Mouse (Mus musculus) spleen, adult 10 weeks (tissue): ENCODE data around the gene Scfd2. TPM values are rescaled to one million over a fixed set of nuclear protein-coding genes. Genes with fewer than 3 reads are reported as not detected.

ENCODE experiments used
- polyA plus RNA-seq: library from polyadenylated mRNA; stranded (reverse); fragments of 350-450 nt; fragmentation: Illumina TruSeq; extraction: RNeasy Lipid Tissue Mini Kit (QIAGEN cat#74804); gene quantifications from one replicate; pipeline ENCODE4 v1.2.3, GENCODE M21; 2015; ENCODE audit warnings: low replicate concordance; ENCODE audit not compliant: insufficient read depth

Scfd2 gene
- 11.1 TPM for polyA plus RNA-seq

DNA sequence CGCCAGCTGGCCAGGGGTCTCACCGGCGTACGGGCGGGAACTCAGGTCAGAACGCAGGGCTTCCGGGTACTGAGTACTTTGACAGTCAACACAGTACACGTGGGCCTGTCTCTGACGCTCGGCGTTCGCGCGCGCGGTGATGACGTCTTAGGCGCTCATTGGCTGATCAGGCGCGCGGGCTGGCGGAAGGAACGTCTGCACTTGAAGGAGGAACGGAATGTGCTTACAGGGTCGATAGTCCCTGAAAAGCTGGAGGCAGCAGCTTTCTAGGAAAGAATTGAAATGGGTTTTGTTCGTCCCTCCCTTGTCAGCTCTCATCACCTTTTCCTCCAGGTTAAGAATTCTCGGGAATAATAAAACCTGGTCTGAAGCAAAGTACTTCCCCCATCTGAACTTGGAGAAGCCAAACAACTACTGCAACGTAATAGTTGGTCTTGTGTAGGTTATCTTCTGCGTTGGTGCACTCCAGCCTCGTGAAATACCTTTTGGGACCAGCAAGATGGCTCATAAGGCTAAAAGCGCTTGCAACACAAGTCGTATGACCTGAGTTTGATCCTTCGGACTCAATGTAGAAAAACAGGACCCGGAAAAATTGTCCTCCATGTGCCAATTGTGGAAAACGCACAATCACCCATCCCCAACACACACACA lies at the start of gene Scfd2:
TSS of gene Scfd2 (minus strand) at position 130 of the 651 bp plus-strand sequence.

DNA sequence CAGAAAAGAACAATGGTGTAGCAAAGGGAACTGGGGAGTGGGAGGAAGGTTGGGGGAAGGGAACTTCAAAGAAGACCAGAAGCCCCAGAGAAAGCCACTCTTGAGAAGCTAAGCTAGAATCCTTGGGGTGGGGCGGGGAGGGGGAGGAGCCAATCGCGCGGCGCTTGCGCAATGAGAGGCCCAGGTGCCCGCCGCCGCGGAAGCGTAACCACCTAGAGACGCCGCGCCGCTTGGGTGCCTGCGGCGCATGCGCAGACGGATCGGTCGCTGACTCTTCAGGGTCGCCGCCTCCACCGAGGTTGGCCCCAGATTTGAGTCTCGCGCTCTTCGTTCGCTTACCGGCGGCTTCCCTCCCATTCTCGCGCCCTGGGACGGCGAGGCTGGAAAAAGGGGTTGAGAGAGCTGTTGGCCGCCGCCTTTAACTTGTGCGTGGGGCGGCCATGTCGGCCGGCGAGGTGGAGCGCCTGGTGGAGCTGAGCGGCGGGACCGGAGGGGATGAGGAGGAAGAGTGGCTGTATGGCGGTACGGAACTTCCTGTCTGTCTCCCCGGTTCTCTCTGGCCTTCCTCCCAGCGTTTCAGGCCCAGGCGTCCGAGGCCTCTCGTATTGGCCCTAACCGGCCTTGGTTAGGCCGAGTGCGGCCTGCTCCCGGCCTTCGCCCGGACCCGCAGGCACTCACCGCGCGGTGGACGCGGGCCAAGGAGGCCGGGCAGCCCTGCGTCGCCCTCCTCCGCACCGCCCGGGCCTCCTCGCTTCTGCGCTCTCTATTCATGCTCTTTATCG lies 3.9 kb upstream of the Scfd2 start, which contains the start of gene Fip1l1:
TSS of gene Fip1l1 (plus strand) at position 210 of the 782 bp plus-strand sequence.

DNA sequence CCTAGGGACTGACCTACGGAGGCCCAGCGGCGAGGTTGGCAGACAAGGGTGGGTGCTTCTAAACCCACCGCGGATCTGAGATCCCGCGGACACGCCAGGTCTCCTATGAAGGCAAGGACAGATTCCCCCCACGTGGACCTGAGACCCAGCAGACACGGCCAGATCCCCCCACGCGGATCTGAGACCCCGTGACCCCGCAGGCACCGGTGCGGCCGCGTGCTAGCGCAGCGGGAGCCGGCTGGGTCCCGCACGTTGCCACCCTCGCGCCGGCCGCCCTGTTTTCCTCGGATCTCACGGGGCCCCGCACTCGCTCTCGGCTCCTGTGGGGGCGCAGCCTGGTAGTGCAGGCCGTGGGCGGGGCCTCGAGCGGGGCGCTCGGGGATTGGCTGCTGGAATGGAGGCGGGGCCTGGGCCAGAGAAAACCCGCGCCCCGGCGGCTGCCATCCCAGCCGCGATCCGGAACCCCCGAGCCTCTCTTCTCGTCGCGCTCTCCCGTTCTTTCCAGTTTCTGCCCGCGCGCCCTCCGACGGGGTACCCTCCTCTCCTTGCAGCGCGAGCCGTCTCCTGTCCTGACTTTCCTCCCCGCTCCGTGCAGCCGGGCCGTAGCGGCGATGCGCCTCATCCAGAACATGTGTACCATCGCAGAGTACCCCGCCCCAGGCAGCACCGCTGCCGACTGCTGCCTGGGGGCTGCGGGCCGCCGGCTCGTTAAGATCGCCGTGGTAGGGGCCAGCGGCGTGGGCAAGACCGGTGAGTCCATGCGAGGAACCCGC lies 336.5 kb downstream of the Scfd2 start, which contains the start of gene Rasl11b:
TSS of gene Rasl11b (plus strand) at position 446 of the 773 bp plus-strand sequence.

Other genes starting within 250 kb of the Scfd2 start
- 91.7 TPM for gene Fip1l1, start 3.7 kb upstream of the Scfd2 start, polyA plus RNA-seq
- not detected for gene Lnx1, start 171.2 kb upstream of the Scfd2 start, polyA plus RNA-seq